Mouse (Mus musculus) heart, adult 8-10 months (tissue): ENCODE measurements around the gene Hist1h1a. TPM values are rescaled to one million over a fixed set of nuclear protein-coding genes. Genes with fewer than 3 reads are reported as not detected.

ENCODE experiments used
- microRNA-seq: library from miRNA; unstranded; fragments of <30 nt; microRNA quantifications from one replicate; pipeline ENCODE4 v1.2.0, GENCODE M21; 2022
- total RNA-seq, 4 experiments: library from RNA; stranded (reverse); gene quantifications; 2 replicates each; pipeline ENCODE4 v1.2.4; 2022

Gene Hist1h1a
- total RNA-seq, 4 experiments from 2014 or later, result 3.3 to 5.0 (median 4.0) TPM

Small RNA genes lying within 50 kb of the gene (microRNA-seq; reads per million reads assigned to microRNA genes)
- not detected for gene Gm44314
- gene Gm44484, result not detected

Other genes starting within 250 kb of the Hist1h1a start
- 100 to 1,000 TPM; 231 to 254 (median 246) TPM for gene Hist1h4h, start 232.6 kb upstream of the Hist1h1a start, total RNA-seq
- gene Hist1h2af, start 229.8 kb upstream of the Hist1h1a start, total RNA-seq, result 10 to 100 TPM in 1 of 4 experiments, 1 to 10 TPM in 3; 2.4 to 17.9 (median 5.5) TPM
- gene Hist1h3g, start 228.2 kb upstream of the Hist1h1a start, total RNA-seq, result 1 to 10 TPM; 3.4 to 5.0 (median 3.8) TPM
- gene Hist1h2bh, start 220.3 kb upstream of the Hist1h1a start, total RNA-seq, result 1 to 10 TPM in 2 of 4 experiments, under 1 TPM in 2; 0.91 to 1.3 (median 1.1) TPM
- gene Hist1h3f, start 219.6 kb upstream of the Hist1h1a start, total RNA-seq, result 1 to 10 TPM; 4.6 to 6.3 (median 5.7) TPM
- gene Hist1h4f, start 212.0 kb upstream of the Hist1h1a start, total RNA-seq, result 10 to 100 TPM; 18.8 to 31.0 (median 26.5) TPM
- gene Hist1h1d, start 210.4 kb upstream of the Hist1h1a start, total RNA-seq, result 1 to 10 TPM; 1.2 to 1.5 (median 1.4) TPM
- gene Hist1h3e, start 201.3 kb upstream of the Hist1h1a start, total RNA-seq, result 10 to 100 TPM; 13.1 to 17.7 (median 13.5) TPM
- gene Hist1h2ae, start 192.4 kb upstream of the Hist1h1a start, total RNA-seq, result 1 to 10 TPM in 3 of 4 experiments, not detected in 1; 1.4 to 4.9 (median 1.6) TPM
- 10 to 100 TPM; 18.1 to 34.4 (median 24.0) TPM for gene Hist1h2bg, start 192.3 kb upstream of the Hist1h1a start, total RNA-seq
- 10 to 100 TPM in 2 of 4 experiments, 1 to 10 TPM in 2; 5.9 to 13.7 (median 10.7) TPM for gene Hist1h2bf, start 189.5 kb upstream of the Hist1h1a start, total RNA-seq
- 1 to 10 TPM; 1.8 to 4.3 (median 2.7) TPM for gene Hist1h2ad, start 189.3 kb upstream of the Hist1h1a start, total RNA-seq
- gene Hist1h3d, start 187.9 kb upstream of the Hist1h1a start, total RNA-seq, result 1 to 10 TPM; 1.1 to 4.0 (median 2.0) TPM
- 10 to 100 TPM; 42.4 to 50.0 (median 46.1) TPM for gene Hist1h4d, start 182.1 kb upstream of the Hist1h1a start, total RNA-seq
- gene Hist1h2be, start 142.5 kb upstream of the Hist1h1a start, total RNA-seq, result 10 to 100 TPM; 11.6 to 13.8 (median 12.6) TPM
- 10 to 100 TPM; 27.4 to 44.8 (median 35.5) TPM for gene Hist1h1e, start 141.1 kb upstream of the Hist1h1a start, total RNA-seq
- 1 to 10 TPM; 1.1 to 1.6 (median 1.3) TPM for gene Hist1h2ac, start 79.7 kb upstream of the Hist1h1a start, total RNA-seq
- gene Hist1h2bc, start 79.5 kb upstream of the Hist1h1a start, total RNA-seq, result 10 to 100 TPM; 74.6 to 82.2 (median 76.6) TPM
- under 1 TPM in 1 of 4 experiments, not detected in 3; 0.30 TPM for gene Hist1h1t, start 67.9 kb upstream of the Hist1h1a start, total RNA-seq
- gene Hist1h4c, start 65.2 kb upstream of the Hist1h1a start, total RNA-seq, result 10 to 100 TPM; 37.9 to 55.9 (median 45.3) TPM
- 10 to 100 TPM; 58.1 to 66.0 (median 61.5) TPM for gene Hfe, start 52.8 kb upstream of the Hist1h1a start, total RNA-seq
- 100 to 1,000 TPM; 145 to 209 (median 187) TPM for gene Hist1h1c, start 24.9 kb upstream of the Hist1h1a start, total RNA-seq
- 1 to 10 TPM in 2 of 4 experiments, under 1 TPM in 1, not detected in 1; 0.82 to 5.6 (median 2.3) TPM for gene Hist1h3c, start 18.1 kb upstream of the Hist1h1a start, total RNA-seq
- 1 to 10 TPM; 2.6 to 6.9 (median 4.0) TPM for gene Hist1h2bb, start 16.9 kb upstream of the Hist1h1a start, total RNA-seq
- 1 to 10 TPM in 3 of 4 experiments, not detected in 1; 2.4 to 8.4 (median 4.0) TPM for gene Hist1h2ab, start 12.5 kb upstream of the Hist1h1a start, total RNA-seq
- 10 to 100 TPM in 1 of 4 experiments, 1 to 10 TPM in 3; 2.4 to 16.9 (median 4.5) TPM for gene Hist1h3b, start 11.4 kb upstream of the Hist1h1a start, total RNA-seq
- 1 to 10 TPM; 5.4 to 9.6 (median 6.8) TPM for gene Hist1h4b, start 6.7 kb upstream of the Hist1h1a start, total RNA-seq
- 10 to 100 TPM in 1 of 4 experiments, 1 to 10 TPM in 3; 4.1 to 10.2 (median 5.4) TPM for gene Hist1h4a, start 2.4 kb upstream of the Hist1h1a start, total RNA-seq
- 1 to 10 TPM; 1.8 to 10.0 (median 6.6) TPM for gene Hist1h3a, start 1.3 kb upstream of the Hist1h1a start, total RNA-seq
- not detected for gene Trim38, start 6.2 kb downstream of the Hist1h1a start, total RNA-seq
- gene Slc17a2, start 43.3 kb downstream of the Hist1h1a start, total RNA-seq, result not detected
- not detected for gene Slc17a3, start 75.8 kb downstream of the Hist1h1a start, total RNA-seq
- gene Slc17a1, start 104.1 kb downstream of the Hist1h1a start, total RNA-seq, result not detected
- not detected for gene Slc17a4, start 151.3 kb downstream of the Hist1h1a start, total RNA-seq
- gene Hist1h2ba, start 170.5 kb downstream of the Hist1h1a start, total RNA-seq, result not detected
- gene Hist1h2aa, start 170.8 kb downstream of the Hist1h1a start, total RNA-seq, result not detected
- not detected for gene Scgn, start 227.5 kb downstream of the Hist1h1a start, total RNA-seq